Mouse (Mus musculus) lung, postnatal 0 days (tissue): ENCODE results near the gene Sestd1. TPM values are rescaled to one million over a fixed set of nuclear protein-coding genes. Genes with fewer than 3 reads are reported as not detected.

Experiments
- ATAC-seq: fragments of 200-750 bp; cut with Nextera tagmentation; 2 replicates; pipeline ENCODE4 v1.8.0; 2017; ENCODE audit warnings: moderate library complexity
- DNase-seq: peaks from one replicate; pipeline ENCODE4 v3.0.0-alpha.2; 2016; ENCODE audit warnings: low spot score
- H3K27ac ChIP-seq: fragments of 300-500 bp; sonication (generic); 2 replicates; pipeline ENCODE4 v1.5.1; 2014; ENCODE audit warnings: antibody characterized with exemption, mild to moderate bottlenecking, low read length, mixed read lengths
- H3K27me3 ChIP-seq: fragments of 300-500 bp; sonication (generic); replicated peaks from 2 replicates; pipeline ENCODE4 v1.6.1; 2014; ENCODE audit warnings: low read length, mixed read lengths; ENCODE audit not compliant: insufficient read depth
- H3K36me3 ChIP-seq: fragments of 300-500 bp; sonication (generic); 2 replicates; pipeline ENCODE4 v1.6.1; 2014; ENCODE audit warnings: low read length, mixed read lengths; ENCODE audit not compliant: insufficient read depth
- H3K4me1 ChIP-seq: fragments of 300-500 bp; sonication (generic); 2 replicates; pipeline ENCODE4 v1.6.1; 2014; ENCODE audit warnings: antibody characterized with exemption, low read depth, low read length, mixed read lengths; ENCODE audit not compliant: insufficient read depth
- H3K4me2 ChIP-seq: fragments of 300-500 bp; sonication (generic); replicated peaks from 2 replicates; pipeline ENCODE4 v1.6.1; 2014; ENCODE audit warnings: low read depth, mild to moderate bottlenecking, low read length, moderate library complexity, mixed read lengths
- H3K4me3 ChIP-seq: fragments of 300-500 bp; sonication (generic); 2 replicates; pipeline ENCODE4 v1.5.1; 2014; ENCODE audit warnings: low read depth, low read length
- H3K9ac ChIP-seq: fragments of 300-500 bp; sonication (generic); replicated peaks from 2 replicates; pipeline ENCODE4 v1.6.1; 2014; ENCODE audit warnings: low read depth, mild to moderate bottlenecking
- H3K9me3 ChIP-seq: fragments of 300-500 bp; sonication (generic); 2 replicates; pipeline ENCODE4 v1.6.1; 2016; ENCODE audit warnings: low read length, mixed read lengths
- CTCF ChIP-seq: IDR thresholded peaks from 2 replicates; pipeline ENCODE4 v1.5.1; 2016; ENCODE audit warnings: antibody characterized with exemption, mild to moderate bottlenecking
- EP300 ChIP-seq: IDR thresholded peaks from 2 replicates; pipeline ENCODE4 v1.6.1; 2016; ENCODE audit warnings: antibody characterized with exemption, mild to moderate bottlenecking, control low read depth
- WGBS: fragments of 180-500 bp; shearing (Covaris S2); extraction: QIAGEN DNeasy Blood & Tissue Kit; methylation state at CpG from one replicate; pipeline ENCODE4 v1.1.7; 2014; 5-methylcytosine and 5-hydroxymethylcytosine counted together
- polyA plus RNA-seq: library from polyadenylated mRNA; unstranded; fragments of >200 nt; fragmentation: Nextera tagmentation; extraction: Ambion mirVana; gene quantifications from 2 replicates; pipeline ENCODE4 v1.2.1, GENCODE M21; 2015

Gene Sestd1
- polyA plus RNA-seq, 1 experiment from 2014 or later, result 11.8 TPM

DNA sequence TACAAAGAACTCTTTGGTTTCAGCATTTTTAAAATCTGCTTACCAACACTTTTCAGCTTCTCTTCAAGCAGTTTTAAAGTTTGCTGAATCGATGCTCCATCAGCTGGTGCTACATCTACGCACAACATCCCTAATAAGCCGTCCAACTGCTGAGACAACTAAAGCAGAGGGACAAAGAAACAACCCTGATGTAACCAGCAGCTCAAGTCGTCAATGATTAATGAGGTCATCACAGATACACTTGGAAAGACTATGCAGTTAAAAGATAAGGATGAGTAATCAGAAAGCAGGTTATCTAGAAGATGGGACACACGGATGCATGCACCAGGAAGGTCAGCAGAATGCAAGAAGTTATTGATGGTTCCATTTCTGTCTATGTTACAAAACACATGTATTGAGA lies 82.1 kb downstream of the Sestd1 start:
- H3K27me3 ChIP-seq, result no peaks in the 10 kb centered on the region
- ATAC-seq (no peak), DNase-seq (no peak)
- H3K9me3 ChIP-seq, result no peaks in the 10 kb centered on the region
- no peak overlapping the region for H3K27ac ChIP-seq
- no peak overlapping the region for H3K4me3 ChIP-seq
- H3K4me2 ChIP-seq, result no peak overlapping the region
- H3K9ac ChIP-seq, result no peak overlapping the region
- 55% methylated on average over 5 of the region's 5 CpGs for WGBS
- H3K4me1 ChIP-seq, result no peaks in the 10 kb centered on the region
- TF ChIP-seq CTCF (no peak), EP300 (no peak)
- no peaks in the 10 kb centered on the region for H3K36me3 ChIP-seq

DNA sequence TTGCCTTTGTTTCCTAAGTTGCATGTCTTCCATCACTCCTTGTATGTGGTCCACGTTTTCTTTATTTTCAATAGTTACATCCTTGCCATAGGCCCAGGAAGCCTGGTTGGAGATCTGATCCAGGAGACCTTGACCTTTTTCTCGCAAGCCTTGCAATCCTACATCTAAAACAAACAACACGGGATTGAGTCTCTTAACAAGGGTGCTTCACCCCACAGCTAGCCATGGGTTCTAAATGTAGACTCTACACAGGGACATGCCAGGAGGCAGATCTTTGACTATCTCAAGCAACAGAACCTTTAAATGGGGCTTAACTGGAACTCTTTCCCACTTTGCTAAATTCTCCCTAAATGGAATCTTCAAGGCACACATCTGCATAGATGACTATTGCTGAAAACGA lies 83.6 kb downstream of the Sestd1 start:
- H3K4me3 ChIP-seq, result no peak overlapping the region
- H3K4me2 ChIP-seq, result no peak overlapping the region
- DNase-seq, result no peak
- no peak overlapping the region for H3K27ac ChIP-seq
- peaks cover 4% of the 10 kb centered on the region; the same call in 1 of the 2 replicates for H3K36me3 ChIP-seq
- no peak overlapping the region for H3K9ac ChIP-seq
- no peak for TF ChIP-seq CTCF
- no peak for TF ChIP-seq EP300
- no peaks in the 10 kb centered on the region for H3K4me1 ChIP-seq
- no peaks in the 10 kb centered on the region for H3K27me3 ChIP-seq
- H3K9me3 ChIP-seq, result no peaks in the 10 kb centered on the region
- no peak for ATAC-seq
- WGBS, result 72% methylated on average over 4 of the region's 4 CpGs

DNA sequence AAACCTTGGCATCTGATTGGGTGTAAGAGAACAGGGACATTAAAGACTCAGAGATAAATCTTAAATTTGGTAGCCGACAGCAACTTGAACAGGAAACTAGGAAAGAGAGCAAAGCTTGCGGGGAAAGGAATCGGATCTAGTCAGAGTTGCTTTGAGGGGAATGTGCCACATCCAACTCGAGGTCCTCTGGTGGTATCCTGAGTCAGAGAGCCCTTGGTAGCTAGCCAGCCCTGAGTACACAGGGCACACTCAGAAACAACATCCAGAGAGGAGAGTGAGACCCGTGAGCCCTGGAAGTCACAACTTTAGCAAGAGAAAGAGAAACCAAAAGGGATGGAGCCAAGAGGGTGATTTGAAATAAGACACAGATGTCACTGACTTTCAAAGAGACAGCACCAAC lies 85.3 kb downstream of the Sestd1 start:
- no peak for DNase-seq
- H3K36me3 ChIP-seq, result peaks cover 7% of the 10 kb centered on the region; the same call in 1 of the 2 replicates
- no peak overlapping the region for H3K27ac ChIP-seq
- 73% methylated on average over 5 of the region's 5 CpGs for WGBS
- H3K4me2 ChIP-seq, result no peak overlapping the region
- H3K4me1 ChIP-seq, result no peaks in the 10 kb centered on the region
- no peak overlapping the region for H3K4me3 ChIP-seq
- H3K9ac ChIP-seq, result no peak overlapping the region
- TF ChIP-seq CTCF, result no peak
- no peak for TF ChIP-seq EP300
- no peaks in the 10 kb centered on the region for H3K27me3 ChIP-seq
- no peaks in the 10 kb centered on the region for H3K9me3 ChIP-seq
- no peak for ATAC-seq

DNA sequence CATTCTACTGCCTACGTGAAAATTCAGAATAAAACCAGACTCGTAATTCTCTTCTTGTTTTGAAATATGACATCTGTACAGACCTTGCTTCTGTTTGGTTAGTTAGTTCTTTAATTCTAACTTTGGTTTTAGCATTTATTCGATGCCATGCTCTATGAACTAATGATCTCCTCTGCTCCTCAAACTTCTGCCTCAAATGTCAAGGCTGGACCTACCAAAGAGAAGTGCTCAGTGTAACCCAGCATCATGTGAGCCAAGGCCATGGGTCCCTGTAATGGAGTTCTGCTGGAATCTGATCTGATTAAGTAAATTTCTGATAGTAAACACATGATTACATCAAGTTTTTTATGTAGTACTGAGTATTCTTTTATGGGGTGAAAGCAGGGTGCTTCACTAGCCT lies 88.6 kb downstream of the Sestd1 start:
- Histone ChIP-seq H3K4me1 (no peaks in the 10 kb centered on the region), H3K4me2 (no peak overlapping the region), H3K27me3 (no peaks in the 10 kb centered on the region), H3K36me3 (peaks cover 13% of the 10 kb centered on the region), H3K9ac (no peak overlapping the region), H3K27ac (no peak overlapping the region), H3K4me3 (no peak overlapping the region), H3K9me3 (no peaks in the 10 kb centered on the region)
- ATAC-seq (no peak), DNase-seq (no peak)
- WGBS, result 91% methylated on average over 3 of the region's 3 CpGs
- TF ChIP-seq EP300 (no peak), CTCF (no peak)

DNA sequence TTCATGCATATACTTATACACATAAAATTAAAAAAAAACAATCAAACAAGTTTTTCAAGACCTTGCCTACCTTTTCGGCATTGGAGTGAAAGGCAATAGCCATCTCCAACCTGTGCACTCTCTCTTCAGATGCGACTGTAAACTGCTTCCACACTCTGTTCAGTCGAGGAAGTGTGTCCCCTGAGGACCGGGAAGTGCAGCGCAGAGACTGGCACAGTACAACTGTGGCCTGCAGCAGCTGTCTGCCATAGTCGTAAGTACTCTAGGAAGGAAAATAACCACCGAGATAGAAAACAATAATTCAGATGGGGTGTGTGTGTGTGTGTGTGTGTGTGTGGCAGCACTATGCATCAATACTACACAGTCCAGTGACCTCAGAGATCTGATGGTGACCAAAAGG lies 89.5 kb downstream of the Sestd1 start:
- H3K36me3 ChIP-seq, result peaks cover 13% of the 10 kb centered on the region
- WGBS, result 95% methylated on average over 7 of the region's 7 CpGs
- H3K9ac ChIP-seq, result no peak overlapping the region
- no peaks in the 10 kb centered on the region for H3K27me3 ChIP-seq
- ATAC-seq (no peak), DNase-seq (no peak)
- no peak overlapping the region for H3K4me3 ChIP-seq
- H3K4me2 ChIP-seq, result no peak overlapping the region
- TF ChIP-seq CTCF (no peak), EP300 (no peak)
- H3K4me1 ChIP-seq, result no peaks in the 10 kb centered on the region
- no peaks in the 10 kb centered on the region for H3K9me3 ChIP-seq
- H3K27ac ChIP-seq, result no peak overlapping the region

DNA sequence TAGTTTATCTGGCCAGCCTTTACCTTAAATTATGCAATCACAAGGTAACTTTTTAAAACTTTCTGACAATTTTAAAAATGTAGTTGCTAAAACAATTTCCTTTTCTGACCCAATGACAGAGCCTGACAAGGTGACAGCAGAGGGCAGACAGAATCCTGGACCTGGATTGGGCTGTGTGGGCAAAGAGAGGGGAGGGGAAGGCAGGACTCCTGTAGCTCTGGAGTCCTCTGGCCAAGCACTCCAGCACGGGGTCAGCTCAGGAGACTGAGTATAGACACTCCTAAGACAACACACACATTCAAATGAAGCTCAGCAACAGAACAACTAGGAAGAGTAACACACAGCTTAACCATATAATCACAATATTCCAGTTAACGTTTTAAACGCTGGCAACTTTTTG lies 90.1 kb downstream of the Sestd1 start:
- ATAC-seq (no peak), DNase-seq (no peak)
- H3K36me3 ChIP-seq, result peaks cover 13% of the 10 kb centered on the region
- no peak overlapping the region for H3K9ac ChIP-seq
- H3K27ac ChIP-seq, result no peak overlapping the region
- H3K4me1 ChIP-seq, result no peaks in the 10 kb centered on the region
- TF ChIP-seq CTCF, result no peak
- TF ChIP-seq EP300, result no peak
- no peak overlapping the region for H3K4me2 ChIP-seq
- no peaks in the 10 kb centered on the region for H3K9me3 ChIP-seq
- no peaks in the 10 kb centered on the region for H3K27me3 ChIP-seq
- 81% methylated on average over 3 of the region's 3 CpGs for WGBS
- H3K4me3 ChIP-seq, result no peak overlapping the region

DNA sequence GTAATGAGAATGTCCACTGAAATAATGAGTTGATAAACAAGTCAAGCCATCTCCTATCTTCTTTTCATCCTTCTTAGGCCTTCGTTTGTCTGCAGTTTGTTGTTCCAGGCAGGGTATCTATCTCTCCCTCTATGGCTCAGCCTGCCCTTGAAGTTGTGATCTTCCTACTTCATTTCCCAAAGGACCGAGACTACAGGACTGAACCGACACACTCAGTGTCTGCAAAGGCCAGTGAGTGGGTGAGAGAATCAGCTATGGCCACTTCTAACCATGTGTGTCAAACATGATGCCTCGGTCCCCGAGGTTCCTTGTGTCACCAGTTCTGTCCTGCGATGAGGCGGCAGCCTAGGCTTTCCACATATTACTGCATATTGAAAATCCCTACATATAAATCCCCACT lies 90.7 kb downstream of the Sestd1 start:
- Histone ChIP-seq H3K4me2 (no peak overlapping the region), H3K9me3 (no peaks in the 10 kb centered on the region), H3K36me3 (peaks cover 13% of the 10 kb centered on the region), H3K4me3 (no peak overlapping the region), H3K27me3 (no peaks in the 10 kb centered on the region), H3K27ac (no peak overlapping the region), H3K9ac (no peak overlapping the region), H3K4me1 (no peaks in the 10 kb centered on the region)
- DNase-seq (no peak), ATAC-seq (no peak)
- TF ChIP-seq CTCF, result no peak
- TF ChIP-seq EP300, result no peak
- WGBS, result 91% methylated on average over 7 of the region's 7 CpGs
